Comparison of ENCODE assay signal across 8 mouse cellular contexts in genomic region chr10:71347964-71348636, GRCm38 (mm10). TPM values are rescaled to one million over a fixed set of nuclear protein-coding genes. Genes with fewer than 3 reads are reported as not detected.
DNase-seq lines count a peak whose midpoint lies in the region; ATAC-seq lines count a peak whose summit lies in the region.

No protein-coding gene starts in this region.

- H3K4me3 ChIP-seq in forebrain, embryonic 16.5 days (replicated peaks; ENCODE audit: low read length): peak overlapping the region; percentile 82
- peak overlapping the region; percentile 82 for H3K4me3 ChIP-seq in hindbrain, embryonic 10.5 days
- H3K4me3 ChIP-seq in limb, embryonic 15.5 days: peak overlapping the region; percentile 85
- peak overlapping the region; percentile 92 for H3K4me3 ChIP-seq in midbrain, embryonic 16.5 days (ENCODE audit: low read depth, low read length)

- peaks cover 31% of the 10 kb centered on the region for H3K4me1 ChIP-seq in forebrain, embryonic 16.5 days (replicated peaks; ENCODE audit: control insufficient read depth, insufficient read depth, low read length)
- H3K4me1 ChIP-seq in hindbrain, embryonic 10.5 days (replicated peaks): peaks cover 48% of the 10 kb centered on the region
- peaks cover 22% of the 10 kb centered on the region for H3K4me1 ChIP-seq in limb, embryonic 15.5 days
- H3K4me1 ChIP-seq in midbrain, embryonic 16.5 days (ENCODE audit: control insufficient read depth, insufficient read depth, low read length): peaks cover 31% of the 10 kb centered on the region

- peak overlapping the region; percentile 78 for H3K27ac ChIP-seq in forebrain, embryonic 16.5 days (ENCODE audit: low read length)
- peak overlapping the region; percentile 95 for H3K27ac ChIP-seq in hindbrain, embryonic 10.5 days
- peak overlapping the region; percentile 82 for H3K27ac ChIP-seq in limb, embryonic 15.5 days
- peak overlapping the region; percentile 84 for H3K27ac ChIP-seq in midbrain, embryonic 16.5 days (ENCODE audit: low read length)

- H3K36me3 ChIP-seq in forebrain, embryonic 16.5 days (ENCODE audit: control insufficient read depth, insufficient read depth): no peaks in the 10 kb centered on the region
- peaks cover 26% of the 10 kb centered on the region for H3K36me3 ChIP-seq in hindbrain, embryonic 10.5 days
- peaks cover 11% of the 10 kb centered on the region; the same call in 1 of the 2 replicates for H3K36me3 ChIP-seq in limb, embryonic 15.5 days
- H3K36me3 ChIP-seq in midbrain, embryonic 16.5 days (ENCODE audit: control insufficient read depth, insufficient read depth, low read length): no peaks in the 10 kb centered on the region

- H3K9ac ChIP-seq in forebrain, embryonic 16.5 days (replicated peaks; ENCODE audit: low read depth, low read length): peak overlapping the region; percentile 84
- peak overlapping the region; percentile 80 for H3K9ac ChIP-seq in limb, embryonic 15.5 days
- peak overlapping the region; percentile 80 for H3K9ac ChIP-seq in midbrain, embryonic 16.5 days (ENCODE audit: low read depth, low read length)

- no peaks in the 10 kb centered on the region for H3K9me3 ChIP-seq in forebrain, embryonic 16.5 days (ENCODE audit: control insufficient read depth, low read length)
- H3K9me3 ChIP-seq in hindbrain, embryonic 10.5 days: no peaks in the 10 kb centered on the region
- no peaks in the 10 kb centered on the region for H3K9me3 ChIP-seq in limb, embryonic 15.5 days
- H3K9me3 ChIP-seq in midbrain, embryonic 16.5 days (replicated peaks; ENCODE audit: control insufficient read depth, low read length, poor library complexity, severe bottlenecking): no peaks in the 10 kb centered on the region

- under 1% methylated on average over 43 of the region's 48 CpGs for WGBS in forebrain, embryonic 16.5 days
- under 1% methylated on average over 48 of the region's 48 CpGs for WGBS in hindbrain, embryonic 10.5 days
- under 1% methylated on average over 48 of the region's 48 CpGs for WGBS in limb, embryonic 15.5 days
- WGBS in midbrain, embryonic 16.5 days: under 1% methylated on average over 48 of the region's 48 CpGs

- H3K27me3 ChIP-seq in forebrain, embryonic 16.5 days (replicated peaks; ENCODE audit: control insufficient read depth, insufficient read depth, low read length): no peaks in the 10 kb centered on the region
- no peaks in the 10 kb centered on the region for H3K27me3 ChIP-seq in hindbrain, embryonic 10.5 days (ENCODE audit: insufficient read depth, poor library complexity, severe bottlenecking)
- no peaks in the 10 kb centered on the region for H3K27me3 ChIP-seq in limb, embryonic 15.5 days
- no peaks in the 10 kb centered on the region for H3K27me3 ChIP-seq in midbrain, embryonic 16.5 days (ENCODE audit: control insufficient read depth, insufficient read depth, low read depth, low read length)

- ATAC-seq in forebrain, embryonic 16.5 days: peak; percentile 49
- ATAC-seq in limb, embryonic 15.5 days (ENCODE audit: insufficient number of reproducible peaks, low FRiP score, low TSS enrichment, low read depth): peak; percentile 27; the same call in 1 of the 2 replicates
- peak; percentile 67 for ATAC-seq in midbrain, embryonic 16.5 days

- DNase-seq in lung, adult 18-20 months: peak; percentile 58 to 64
- DNase-seq in lung, postnatal 25 days (ENCODE audit: low spot score): no peak
- peak; percentile 37 to 64 for DNase-seq in adrenal gland, postnatal 36 days
- DNase-seq in hindbrain, embryonic 10.5 days (ENCODE audit: low spot score): peak; percentile 73
- peak; percentile 49 for DNase-seq in yolk sac, embryonic 10.5 days (ENCODE audit: low spot score)

- H3K4me2 ChIP-seq in forebrain, embryonic 16.5 days (ENCODE audit: low read length): peak overlapping the region; percentile 72
- peak overlapping the region; percentile 96 for H3K4me2 ChIP-seq in limb, embryonic 15.5 days
- peak overlapping the region; percentile 91 for H3K4me2 ChIP-seq in midbrain, embryonic 16.5 days (ENCODE audit: low read length)

RNA-seq across cellular contexts. Expression of gene Ipmk, which starts 0.5 kb away (rescaled TPM):
- total RNA-seq in adrenal gland, postnatal 36 days (2021): 10 to 100 TPM; 15.6 to 20.5 TPM
- 18.8 and 20.1 TPM in 2 replicates for polyA plus RNA-seq in forebrain, embryonic 16.5 days (2015; fragmentation: Nextera tagmentation; extraction: Ambion mirVana)
- 15.5 and 20.0 TPM in 2 replicates for polyA plus RNA-seq in hindbrain, embryonic 10.5 days (2016; fragmentation: Nextera tagmentation; extraction: Ambion mirVana)
- 7.1 and 8.4 TPM in 2 replicates for polyA plus RNA-seq in limb, embryonic 15.5 days (2015; fragmentation: Nextera tagmentation; extraction: Ambion mirVana)
- 16.5 and 19.3 TPM in 2 replicates for polyA plus RNA-seq in midbrain, embryonic 16.5 days (2015; fragmentation: Nextera tagmentation; extraction: Ambion mirVana)

RNA-seq across cellular contexts. Expression of gene Cisd1, which starts 3.3 kb away (rescaled TPM):
- 100 to 1,000 TPM in 1 of 2 experiments, 10 to 100 TPM in 1; 90.4 to 140 TPM for total RNA-seq in adrenal gland, postnatal 36 days (2021)
- polyA plus RNA-seq in forebrain, embryonic 16.5 days (2015; fragmentation: Nextera tagmentation; extraction: Ambion mirVana): 242 and 252 TPM in 2 replicates
- 148 and 166 TPM in 2 replicates for polyA plus RNA-seq in hindbrain, embryonic 10.5 days (2016; fragmentation: Nextera tagmentation; extraction: Ambion mirVana)
- polyA plus RNA-seq in limb, embryonic 15.5 days (2015; fragmentation: Nextera tagmentation; extraction: Ambion mirVana): 71.0 and 73.0 TPM in 2 replicates
- 300 and 325 TPM in 2 replicates for polyA plus RNA-seq in midbrain, embryonic 16.5 days (2015; fragmentation: Nextera tagmentation; extraction: Ambion mirVana)
